Mouse (Mus musculus): ENCODE measurements around the gene Ciao2b. TPM values are rescaled to one million over a fixed set of nuclear protein-coding genes. Genes with fewer than 3 reads are reported as not detected.

Ciao2b gene
- polyA plus RNA-seq, 1 experiment from 2014 or later = 102 TPM

GRCm38 (mm10) chr8:104609222-104609621, 32.5 kb downstream of the Ciao2b start:
- 72% methylated on average over 8 of the region's 8 CpGs for WGBS
- H3K27me3 ChIP-seq (ENCODE audit: poor library complexity, severe bottlenecking) = no peaks in the 10 kb centered on the region
- DNase-seq (ENCODE audit: extremely low spot score, low spot score) = no peak
- H3K4me1 ChIP-seq = 0 out of 2 replicates have a peak, but pooled peaks cover 2% of the 10 kb centered on the region
- no peaks in the 10 kb centered on the region for H3K36me3 ChIP-seq (replicated peaks)
- H3K9me3 ChIP-seq = no peaks in the 10 kb centered on the region
- H3K27ac ChIP-seq = no peak overlapping the region
- H3K4me3 ChIP-seq = no peak overlapping the region

GRCm38 (mm10) chr8:104607944-104608343, 33.8 kb downstream of the Ciao2b start:
- 87% methylated on average over 2 of the region's 2 CpGs for whole genome bisulfite sequencing
- no peaks in the 10 kb centered on the region for H3K36me3 ChIP-seq (replicated peaks)
- DNase-seq (ENCODE audit: extremely low spot score, low spot score) = no peak
- H3K9me3 ChIP-seq = no peaks in the 10 kb centered on the region
- H3K4me3 ChIP-seq = no peak overlapping the region
- H3K27ac ChIP-seq = no peak overlapping the region
- H3K27me3 ChIP-seq (ENCODE audit: poor library complexity, severe bottlenecking) = no peaks in the 10 kb centered on the region; the same call in 1 of the 2 replicates
- peaks cover 5% of the 10 kb centered on the region for H3K4me1 ChIP-seq

- WGBS = 52% methylated on average over 6 of the region's 6 CpGs
- peaks cover 7% of the 10 kb centered on the region for H3K27me3 ChIP-seq (ENCODE audit: poor library complexity, severe bottlenecking)
- no peak for DNase-seq (ENCODE audit: extremely low spot score, low spot score)
- H3K4me1 ChIP-seq = peaks cover 20% of the 10 kb centered on the region
- H3K9me3 ChIP-seq = no peaks in the 10 kb centered on the region
- H3K36me3 ChIP-seq (replicated peaks) = no peaks in the 10 kb centered on the region
- H3K27ac ChIP-seq = no peak overlapping the region
- no peak overlapping the region for H3K4me3 ChIP-seq
Measured at GRCm38 (mm10) chr8:104606329-104606728, 35.4 kb downstream of the Ciao2b start.

- H3K27me3 ChIP-seq (ENCODE audit: poor library complexity, severe bottlenecking) = peaks cover 16% of the 10 kb centered on the region
- no peaks in the 10 kb centered on the region for H3K9me3 ChIP-seq
- 65% methylated on average over 4 of the region's 4 CpGs for WGBS
- H3K36me3 ChIP-seq (replicated peaks) = no peaks in the 10 kb centered on the region
- no peak overlapping the region for H3K27ac ChIP-seq
- DNase-seq (ENCODE audit: extremely low spot score, low spot score) = no peak
- peak overlapping the region; percentile 43; the same call in 1 of the 2 replicates for H3K4me3 ChIP-seq
- H3K4me1 ChIP-seq = peaks cover 23% of the 10 kb centered on the region
Measured at GRCm38 (mm10) chr8:104603245-104603593, 38.5 kb downstream of the Ciao2b start.

GRCm38 (mm10) chr8:104602468-104603244, 39.1 kb downstream of the Ciao2b start:
- Histone ChIP-seq H3K36me3 (replicated peaks) (no peaks in the 10 kb centered on the region), H3K27ac (0 out of 2 replicates have a peak overlapping the region, but pooled peaks have one; percentile 56), H3K9me3 (no peaks in the 10 kb centered on the region), H3K27me3 (ENCODE audit: poor library complexity, severe bottlenecking) (peaks cover 16% of the 10 kb centered on the region), H3K4me1 (peaks cover 23% of the 10 kb centered on the region), H3K4me3 (peak overlapping the region; percentile 43)
- peak; percentile 85 for DNase-seq (ENCODE audit: extremely low spot score, low spot score)
- WGBS = 20% methylated on average over 21 of the region's 21 CpGs

GRCm38 (mm10) chr8:104601941-104602371, 39.8 kb downstream of the Ciao2b start:
- WGBS = 1% methylated on average over 12 of the region's 12 CpGs
- no peak overlapping the region for H3K27ac ChIP-seq

GRCm38 (mm10) chr8:104601386-104601785, 40.4 kb downstream of the Ciao2b start:
- peaks cover 16% of the 10 kb centered on the region for H3K27me3 ChIP-seq (ENCODE audit: poor library complexity, severe bottlenecking)
- DNase-seq (ENCODE audit: extremely low spot score, low spot score) = no peak
- H3K36me3 ChIP-seq (replicated peaks) = peaks cover 10% of the 10 kb centered on the region
- H3K4me3 ChIP-seq = peak overlapping the region; percentile 43; the same call in 1 of the 2 replicates
- 30% methylated on average over 7 of the region's 7 CpGs for whole genome bisulfite sequencing
- peaks cover 23% of the 10 kb centered on the region for H3K4me1 ChIP-seq
- H3K27ac ChIP-seq = peak overlapping the region; percentile 40
- H3K9me3 ChIP-seq = no peaks in the 10 kb centered on the region

More at GRCm38 (mm10) chr8:104601941-104602371, 39.8 kb downstream of the Ciao2b start:
- Histone ChIP-seq H3K36me3 (replicated peaks) (peaks cover 4% of the 10 kb centered on the region), H3K9me3 (no peaks in the 10 kb centered on the region), H3K27me3 (ENCODE audit: poor library complexity, severe bottlenecking) (peaks cover 16% of the 10 kb centered on the region), H3K4me3 (peak overlapping the region; percentile 43), H3K4me1 (peaks cover 23% of the 10 kb centered on the region)
- peak; percentile 37 for DNase-seq (ENCODE audit: extremely low spot score, low spot score)

- WGBS = 84% methylated on average over 6 of the region's 6 CpGs
- H3K9me3 ChIP-seq = no peaks in the 10 kb centered on the region
- H3K4me3 ChIP-seq = no peak overlapping the region
- peaks cover 39% of the 10 kb centered on the region for H3K36me3 ChIP-seq (replicated peaks)
- no peak overlapping the region for H3K27ac ChIP-seq
- peaks cover 16% of the 10 kb centered on the region for H3K27me3 ChIP-seq (ENCODE audit: poor library complexity, severe bottlenecking)
- H3K4me1 ChIP-seq = peaks cover 20% of the 10 kb centered on the region
- no peak for DNase-seq (ENCODE audit: extremely low spot score, low spot score)
Measured at GRCm38 (mm10) chr8:104598496-104598895, 43.3 kb downstream of the Ciao2b start.

- no peak for DNase-seq (ENCODE audit: extremely low spot score, low spot score)
Measured at GRCm38 (mm10) chr8:104597656-104598055, 44.1 kb downstream of the Ciao2b start.

GRCm38 (mm10) chr8:104595773-104596536, 45.8 kb downstream of the Ciao2b start:
- no peaks in the 10 kb centered on the region for H3K9me3 ChIP-seq
- 91% methylated on average over 21 of the region's 21 CpGs for WGBS
- no peak overlapping the region for H3K27ac ChIP-seq
- H3K36me3 ChIP-seq (replicated peaks) = peaks cover 41% of the 10 kb centered on the region
- DNase-seq (ENCODE audit: extremely low spot score, low spot score) = no peak
- peaks cover 5% of the 10 kb centered on the region for H3K27me3 ChIP-seq (ENCODE audit: poor library complexity, severe bottlenecking)
- H3K4me3 ChIP-seq = no peak overlapping the region
- peaks cover 15% of the 10 kb centered on the region for H3K4me1 ChIP-seq

More at GRCm38 (mm10) chr8:104597656-104598055, 44.1 kb downstream of the Ciao2b start:
- H3K4me1 ChIP-seq = peaks cover 17% of the 10 kb centered on the region
- H3K36me3 ChIP-seq (replicated peaks) = peaks cover 41% of the 10 kb centered on the region
- WGBS = 90% methylated on average over 6 of the region's 6 CpGs
- peaks cover 16% of the 10 kb centered on the region for H3K27me3 ChIP-seq (ENCODE audit: poor library complexity, severe bottlenecking)
- H3K9me3 ChIP-seq = no peaks in the 10 kb centered on the region
- no peak overlapping the region for H3K4me3 ChIP-seq
- H3K27ac ChIP-seq = no peak overlapping the region

- H3K9me3 ChIP-seq = no peaks in the 10 kb centered on the region
- WGBS = 96% methylated on average over 19 of the region's 19 CpGs
- no peak for DNase-seq (ENCODE audit: extremely low spot score, low spot score)
- peaks cover 41% of the 10 kb centered on the region for H3K36me3 ChIP-seq (replicated peaks)
- no peak overlapping the region for H3K4me3 ChIP-seq
- H3K4me1 ChIP-seq = peaks cover 18% of the 10 kb centered on the region
- no peak overlapping the region for H3K27ac ChIP-seq
- H3K27me3 ChIP-seq (ENCODE audit: poor library complexity, severe bottlenecking) = no peaks in the 10 kb centered on the region
Measured at GRCm38 (mm10) chr8:104594611-104595362, 47.0 kb downstream of the Ciao2b start.

- 96% methylated on average over 31 of the region's 31 CpGs for WGBS
- no peak for DNase-seq (ENCODE audit: extremely low spot score, low spot score)
- no peak overlapping the region for H3K4me3 ChIP-seq
- H3K36me3 ChIP-seq (replicated peaks) = peaks cover 41% of the 10 kb centered on the region
- peaks cover 18% of the 10 kb centered on the region for H3K4me1 ChIP-seq
- H3K27ac ChIP-seq = no peak overlapping the region
- H3K9me3 ChIP-seq = no peaks in the 10 kb centered on the region
- H3K27me3 ChIP-seq (ENCODE audit: poor library complexity, severe bottlenecking) = no peaks in the 10 kb centered on the region
Measured at GRCm38 (mm10) chr8:104593536-104594325, 48.0 kb downstream of the Ciao2b start.

Data from forebrain, embryonic 10.5 days (tissue).